Mouse (Mus musculus) gastrocnemius, postnatal 25 days (tissue): Measurements from ENCODE around the gene Socs3. TPM values are rescaled to one million over a fixed set of nuclear protein-coding genes. Genes with fewer than 3 reads are reported as not detected.

Source experiments
- DNase-seq: peaks from one replicate; pipeline ENCODE4 v3.0.0; 2022
- total RNA-seq, 2 experiments: library from RNA; stranded (reverse); gene quantifications; 1 replicate in 1 of 2; 2 replicates in 1 of 2; pipeline ENCODE4 v1.2.3; 2021

The Socs3 gene
- total RNA-seq, 2 experiments from 2014 or later, result 4.4 to 6.1 TPM

GRCm38 (mm10) chr11:117954819-117955218 lies 15.0 kb downstream of the Socs3 start:
- DNase-seq, result no peak

- DNase-seq, result no peak
These were observed 15.8 kb downstream of the Socs3 start for GRCm38 (mm10) chr11:117954094-117954493.

- DNase-seq, result peak; percentile 59
These were observed 17.5 kb downstream of the Socs3 start for GRCm38 (mm10) chr11:117952174-117952933.

- peak; percentile 60 for DNase-seq
These were observed 18.5 kb downstream of the Socs3 start for GRCm38 (mm10) chr11:117951391-117951790.

GRCm38 (mm10) chr11:117949392-117950091 lies 20.3 kb downstream of the Socs3 start:
- peak; percentile 94 for DNase-seq

GRCm38 (mm10) chr11:117946996-117947419 lies 22.8 kb downstream of the Socs3 start:
- no peak for DNase-seq

- no peak for DNase-seq
These were observed 23.5 kb downstream of the Socs3 start for GRCm38 (mm10) chr11:117946195-117946979.

- no peak for DNase-seq
These were observed 28.0 kb downstream of the Socs3 start for GRCm38 (mm10) chr11:117941848-117942247.

GRCm38 (mm10) chr11:117941325-117941834 lies 28.5 kb downstream of the Socs3 start:
- no peak for DNase-seq

- DNase-seq, result no peak
These were observed 29.0 kb downstream of the Socs3 start for GRCm38 (mm10) chr11:117940881-117941280.

GRCm38 (mm10) chr11:117939741-117940285 lies 30.0 kb downstream of the Socs3 start:
- DNase-seq, result peak; percentile 83

- no peak for DNase-seq
These were observed 30.7 kb downstream of the Socs3 start for GRCm38 (mm10) chr11:117939004-117939730.

GRCm38 (mm10) chr11:117936202-117936601 lies 33.6 kb downstream of the Socs3 start:
- no peak for DNase-seq

GRCm38 (mm10) chr11:117935616-117936015 lies 34.2 kb downstream of the Socs3 start:
- DNase-seq, result peak; percentile 61

- no peak for DNase-seq
These were observed 35.1 kb downstream of the Socs3 start for GRCm38 (mm10) chr11:117934576-117935368.

- DNase-seq, result peak; percentile 82
These were observed 35.7 kb downstream of the Socs3 start for GRCm38 (mm10) chr11:117934168-117934567.

- DNase-seq, result peak; percentile 74
These were observed 37.7 kb downstream of the Socs3 start for GRCm38 (mm10) chr11:117932195-117932594.

- DNase-seq, result no peak
These were observed 38.3 kb downstream of the Socs3 start for GRCm38 (mm10) chr11:117931576-117931975.

- peak; percentile 83 for DNase-seq
These were observed 39.0 kb downstream of the Socs3 start for GRCm38 (mm10) chr11:117930781-117931338.

GRCm38 (mm10) chr11:117925541-117925940 lies 44.3 kb downstream of the Socs3 start:
- DNase-seq, result no peak
